Mouse (Mus musculus) liver, embryonic 11.5 days (tissue): ENCODE results near the gene U2af2. TPM values are rescaled to one million over a fixed set of nuclear protein-coding genes. Genes with fewer than 3 reads are reported as not detected.
A peak's percentile ranks its signal among the peaks of the same experiment; 100 is the strongest.
"Not testable (repeated sequence)": the region's sequence is repeated elsewhere in the genome, so short reads cannot be mapped to it uniquely, and the experiment has no call there.

Source experiments
- ATAC-seq: fragments of 200-750 bp; cut with Nextera tagmentation; replicated peaks from 2 replicates; pipeline ENCODE4 v1.8.0; 2017; ENCODE audit warnings: moderate number of reproducible peaks, mild to moderate bottlenecking, moderate TSS enrichment, moderate library complexity; ENCODE audit not compliant: low FRiP score
- DNase-seq: peaks from one replicate; pipeline ENCODE4 v3.0.0-alpha.2; 2017; ENCODE audit warnings: low spot score
- H3K27ac ChIP-seq: fragments of 300-500 bp; sonication (generic); 2 replicates; pipeline ENCODE4 v1.5.1; 2014; ENCODE audit warnings: mild to moderate bottlenecking, low read depth, low read length, control low read depth
- H3K27me3 ChIP-seq: fragments of 300-500 bp; sonication (generic); replicated peaks from 2 replicates; pipeline ENCODE4 v1.6.1; 2014; ENCODE audit warnings: low read length, mixed read lengths; ENCODE audit not compliant: control insufficient read depth, insufficient read depth
- H3K36me3 ChIP-seq: fragments of 300-500 bp; sonication (generic); 2 replicates; pipeline ENCODE4 v1.6.1; 2014; ENCODE audit warnings: mild to moderate bottlenecking, low read length, moderate library complexity, mixed read lengths; ENCODE audit not compliant: control insufficient read depth, insufficient read depth
- H3K4me1 ChIP-seq: fragments of 300-500 bp; sonication (generic); replicated peaks from 2 replicates; pipeline ENCODE4 v1.6.1; 2014; ENCODE audit warnings: low read length, mixed read lengths; ENCODE audit not compliant: control insufficient read depth, insufficient read depth
- H3K4me2 ChIP-seq: fragments of 300-500 bp; sonication (generic); 2 replicates; pipeline ENCODE4 v1.6.1; 2014; ENCODE audit warnings: mild to moderate bottlenecking, control low read depth, moderate library complexity
- H3K4me3 ChIP-seq: fragments of 300-500 bp; sonication (generic); 2 replicates; pipeline ENCODE4 v1.5.1; 2014; ENCODE audit warnings: low read depth, low read length, control low read depth
- H3K9ac ChIP-seq: fragments of 300-500 bp; sonication (generic); 2 replicates; pipeline ENCODE4 v1.6.1; 2014; ENCODE audit warnings: low read depth, low read length, control low read depth
- H3K9me3 ChIP-seq: fragments of 300-500 bp; sonication (generic); 2 replicates; pipeline ENCODE4 v1.6.1; 2016; ENCODE audit warnings: low read length, inconsistent platforms, mixed read lengths; ENCODE audit not compliant: control insufficient read depth
- WGBS: fragments of 180-500 bp; shearing (Covaris S2); extraction: QIAGEN DNeasy Blood & Tissue Kit; methylation state at CpG from one replicate; pipeline ENCODE4 v1.1.7; 2014; 5-methylcytosine and 5-hydroxymethylcytosine counted together
- polyA plus RNA-seq: library from polyadenylated mRNA; unstranded; fragments of >200 nt; fragmentation: Nextera tagmentation; extraction: Ambion mirVana; gene quantifications from 2 replicates; pipeline ENCODE4 v1.2.1, GENCODE M21; 2014

U2af2 gene
- polyA plus RNA-seq, 1 experiment from 2014 or later: 169 TPM

DNA sequence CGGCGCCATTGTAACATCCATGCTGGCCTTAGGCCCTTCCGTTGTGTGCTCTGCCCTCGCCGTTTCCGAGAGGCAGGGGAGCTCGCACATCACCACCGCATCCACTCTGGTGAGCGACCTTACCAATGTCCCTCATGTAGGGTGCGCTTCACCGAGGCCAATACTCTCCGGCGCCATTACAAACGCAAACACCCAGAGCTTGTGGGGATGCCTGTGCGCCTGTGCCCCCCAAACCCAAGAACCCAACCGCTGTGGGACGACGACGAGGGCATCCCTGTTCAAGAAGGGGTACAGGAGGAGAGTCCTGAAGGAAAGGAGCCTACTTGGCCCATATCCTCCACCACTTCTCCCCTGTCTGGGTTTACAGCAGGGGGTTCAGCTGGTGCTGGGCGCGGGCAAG lies 44.0 kb upstream of the U2af2 start:
- Histone ChIP-seq H3K4me2 (no peak overlapping the region), H3K27me3 (no peaks in the 10 kb centered on the region), H3K4me1 (peaks cover 25% of the 10 kb centered on the region), H3K4me3 (no peak overlapping the region), H3K9me3 (no peaks in the 10 kb centered on the region), H3K36me3 (peaks cover 13% of the 10 kb centered on the region; the same call in 1 of the 2 replicates), H3K9ac (no peak overlapping the region), H3K27ac (no peak overlapping the region)
- 96% methylated on average over 21 of the region's 21 CpGs for WGBS
- DNase-seq: no peak
- no peak for ATAC-seq

DNA sequence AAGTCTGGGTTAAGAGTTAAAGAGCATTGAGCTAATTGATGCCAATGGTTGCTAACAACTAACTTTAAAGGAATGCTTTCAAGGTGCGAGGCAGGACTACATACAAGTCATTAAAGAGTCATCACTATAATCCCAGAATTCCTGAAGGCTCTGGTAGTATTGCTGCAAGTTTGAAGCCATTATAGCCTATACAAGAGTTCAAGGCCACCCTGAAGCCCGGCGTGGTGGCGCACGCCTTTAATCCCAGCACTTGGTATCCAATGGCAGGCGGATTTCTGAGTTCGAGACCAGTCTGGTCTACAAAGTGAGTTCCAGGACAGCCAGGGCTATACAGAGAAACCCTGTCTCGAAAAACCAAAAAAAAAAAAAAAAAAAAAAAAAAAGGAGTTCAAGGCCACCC lies 42.4 kb upstream of the U2af2 start:
- Histone ChIP-seq H3K4me3 (peak overlapping the region; percentile 87), H3K4me2 (peak overlapping the region; percentile 78), H3K9ac (peak overlapping the region; percentile 93), H3K36me3 (peaks cover 17% of the 10 kb centered on the region; the same call in 1 of the 2 replicates), H3K4me1 (peaks cover 20% of the 10 kb centered on the region), H3K27ac (peak overlapping the region; percentile 98)
- not testable (repeated sequence) for DNase-seq, H3K27me3 ChIP-seq, ATAC-seq, H3K9me3 ChIP-seq
- WGBS: 26% methylated on average over 8 of the region's 8 CpGs

DNA sequence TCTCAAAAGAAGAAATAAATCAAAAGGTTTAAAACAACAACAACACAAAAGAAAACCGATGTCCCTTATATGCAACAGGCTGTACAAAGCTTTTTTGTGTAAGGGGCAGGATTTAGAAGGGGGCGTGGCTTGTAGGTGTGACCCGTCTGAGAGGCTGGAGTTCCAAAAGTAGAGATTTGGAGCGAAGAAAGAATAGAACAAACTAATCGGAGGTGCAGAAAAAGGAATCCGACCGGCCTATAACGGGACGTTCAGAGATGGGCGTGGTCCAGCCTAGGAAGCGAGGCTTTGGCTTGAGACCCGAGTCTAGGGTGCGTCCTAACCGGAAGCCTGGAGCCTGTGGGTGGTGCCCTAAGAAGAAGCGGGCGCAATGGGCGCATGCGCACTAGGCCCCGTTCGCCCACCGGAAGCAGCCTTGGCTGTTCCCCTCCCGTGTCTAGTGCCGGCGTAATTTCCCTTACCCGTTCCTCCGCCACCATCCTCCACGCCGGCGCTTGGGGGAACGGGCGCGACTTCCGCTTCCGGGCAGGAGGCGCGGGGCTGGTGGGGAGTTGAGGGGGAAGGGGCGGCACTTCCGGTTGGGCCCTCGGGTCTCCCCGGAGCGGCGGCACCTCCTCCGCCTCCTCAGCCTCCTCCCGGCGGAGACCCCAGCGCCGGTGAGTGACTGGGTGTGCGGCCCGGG lies 41.8 kb upstream of the U2af2 start, which contains the start of the genes Zfp865 and Ccdc106:
Gene Zfp865 (plus strand): TSS at position 377 of the 682 bp plus-strand sequence.
Gene Ccdc106 (plus strand): TSS at position 554 of the 682 bp plus-strand sequence.
- Histone ChIP-seq H3K9me3 (no peaks in the 10 kb centered on the region), H3K27ac (peak within 1 kb of the TSS; percentile 98), H3K9ac (peak within 1 kb of the TSS; percentile 93), H3K36me3 (peaks cover 21% of the 10 kb centered on the region; the same call in 1 of the 2 replicates), H3K27me3 (no peaks in the 10 kb centered on the region), H3K4me1 (peaks cover 20% of the 10 kb centered on the region), H3K4me3 (peak within 1 kb of the TSS; percentile 87), H3K4me2 (peak within 1 kb of the TSS; percentile 78)
- peak; percentile 98 for DNase-seq
- ATAC-seq: peak; percentile 87
- WGBS: under 1% methylated on average over 44 of the region's 49 CpGs

DNA sequence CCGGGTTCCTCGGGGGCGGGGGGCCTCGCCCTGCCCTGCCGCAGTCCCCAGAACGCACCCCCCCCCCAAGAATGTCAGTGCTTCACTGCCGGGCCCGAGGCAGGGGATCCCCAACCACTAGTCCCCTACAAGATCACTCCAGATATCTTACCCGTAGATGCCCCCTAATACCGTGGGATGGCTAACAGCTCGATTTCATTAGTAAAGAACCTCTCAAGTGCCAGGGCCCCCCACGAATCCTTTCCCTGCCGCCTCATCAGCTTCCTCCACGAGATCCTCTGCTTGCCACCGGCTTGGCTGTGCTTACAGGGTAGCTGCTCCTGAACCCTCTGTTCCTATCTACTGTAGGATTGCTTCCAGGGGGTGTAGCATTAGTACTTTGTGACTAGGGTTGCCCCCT lies 41.3 kb upstream of the U2af2 start:
- Histone ChIP-seq H3K4me1 (peaks cover 20% of the 10 kb centered on the region), H3K9me3 (no peaks in the 10 kb centered on the region), H3K27ac (peak overlapping the region; percentile 98), H3K4me2 (peak overlapping the region; percentile 78), H3K9ac (peak overlapping the region; percentile 93), H3K36me3 (peaks cover 21% of the 10 kb centered on the region; the same call in 1 of the 2 replicates), H3K27me3 (no peaks in the 10 kb centered on the region), H3K4me3 (peak overlapping the region; percentile 87)
- ATAC-seq: 0 out of 2 replicates have a peak, but pooled peaks have one; percentile 0
- WGBS: under 1% methylated on average over 10 of the region's 15 CpGs
- no peak for DNase-seq

DNA sequence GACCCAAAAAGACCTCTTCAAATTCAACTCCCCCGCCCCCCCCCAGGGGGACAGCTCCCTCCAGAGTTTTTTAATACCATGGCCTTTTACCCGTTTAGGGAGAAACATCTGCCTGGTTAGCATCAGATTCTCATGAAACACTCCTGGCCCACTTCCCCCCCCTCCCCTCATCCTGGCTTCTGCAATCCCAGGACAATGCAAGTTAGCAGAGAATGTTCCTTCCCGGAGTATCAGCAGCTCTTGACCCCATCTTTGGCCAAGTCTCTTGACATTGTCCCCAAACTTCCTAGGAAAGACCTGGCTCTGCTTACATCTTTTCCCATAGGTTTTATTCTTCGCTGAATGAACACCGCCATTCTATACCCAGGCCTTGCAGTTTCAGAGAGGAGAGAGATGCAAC lies 40.7 kb upstream of the U2af2 start:
- peaks cover 24% of the 10 kb centered on the region; the same call in 1 of the 2 replicates for H3K36me3 ChIP-seq
- H3K4me1 ChIP-seq: peaks cover 16% of the 10 kb centered on the region
- no peak for ATAC-seq

DNA sequence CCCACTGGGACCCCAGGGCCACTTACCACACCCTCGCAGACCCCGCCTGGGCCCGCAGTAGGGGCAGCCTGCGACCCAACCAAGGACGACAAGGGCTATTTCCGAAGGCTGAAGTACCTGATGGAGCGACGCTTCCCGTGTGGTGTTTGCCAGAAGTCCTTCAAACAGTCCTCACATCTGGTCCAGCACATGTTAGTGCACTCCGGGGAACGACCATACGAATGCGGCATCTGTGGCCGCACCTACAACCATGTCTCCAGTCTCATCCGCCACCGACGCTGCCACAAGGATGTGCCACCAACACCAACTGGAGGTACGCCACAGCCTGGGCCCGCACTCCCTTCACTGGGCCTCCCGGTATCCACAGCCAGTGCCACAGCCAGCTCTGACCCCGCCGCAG lies 32.4 kb upstream of the U2af2 start:
- peaks cover 32% of the 10 kb centered on the region for H3K9me3 ChIP-seq
- H3K4me1 ChIP-seq: no peaks in the 10 kb centered on the region
- WGBS: 94% methylated on average over 22 of the region's 22 CpGs
- no peaks in the 10 kb centered on the region for H3K27me3 ChIP-seq
- H3K4me2 ChIP-seq: no peak overlapping the region
- peaks cover 70% of the 10 kb centered on the region for H3K36me3 ChIP-seq
- 0 out of 2 replicates have a peak, but pooled peaks have one; percentile 40 for ATAC-seq
- DNase-seq: no peak
- H3K9ac ChIP-seq: no peak overlapping the region
- H3K27ac ChIP-seq: no peak overlapping the region
- no peak overlapping the region for H3K4me3 ChIP-seq

More for the DNA sequence above, 40.7 kb upstream of the U2af2 start:
- no peaks in the 10 kb centered on the region for H3K9me3 ChIP-seq
- H3K27ac ChIP-seq: peak overlapping the region; percentile 98
- 50% methylated on average over 5 of the region's 5 CpGs for WGBS
- no peak for DNase-seq
- H3K9ac ChIP-seq: peak overlapping the region; percentile 93
- no peaks in the 10 kb centered on the region for H3K27me3 ChIP-seq
- H3K4me3 ChIP-seq: peak overlapping the region; percentile 87
- H3K4me2 ChIP-seq: peak overlapping the region; percentile 78

DNA sequence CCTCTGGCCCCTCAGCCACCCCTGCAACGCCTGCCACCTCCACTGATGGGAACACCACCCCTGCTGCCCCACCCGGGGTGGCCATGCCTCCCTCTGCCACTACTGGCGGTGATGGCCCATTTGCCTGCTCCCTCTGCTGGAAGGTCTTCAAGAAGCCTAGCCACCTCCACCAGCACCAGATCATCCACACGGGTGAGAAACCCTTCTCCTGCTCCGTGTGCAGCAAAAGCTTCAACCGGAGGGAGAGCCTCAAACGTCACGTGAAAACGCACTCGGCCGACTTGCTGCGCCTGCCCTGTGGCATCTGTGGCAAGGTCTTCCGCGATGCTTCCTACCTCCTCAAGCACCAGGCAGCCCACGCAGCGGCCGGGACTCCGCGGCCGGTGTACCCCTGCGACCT lies 32.0 kb upstream of the U2af2 start:
- WGBS: 93% methylated on average over 21 of the region's 21 CpGs
- ATAC-seq: no peak
- H3K4me1 ChIP-seq: no peaks in the 10 kb centered on the region
- H3K4me2 ChIP-seq: no peak overlapping the region
- no peak for DNase-seq
- peaks cover 69% of the 10 kb centered on the region for H3K36me3 ChIP-seq
- peaks cover 32% of the 10 kb centered on the region for H3K9me3 ChIP-seq
- H3K27me3 ChIP-seq: no peaks in the 10 kb centered on the region
- H3K4me3 ChIP-seq: no peak overlapping the region
- no peak overlapping the region for H3K27ac ChIP-seq
- no peak overlapping the region for H3K9ac ChIP-seq

DNA sequence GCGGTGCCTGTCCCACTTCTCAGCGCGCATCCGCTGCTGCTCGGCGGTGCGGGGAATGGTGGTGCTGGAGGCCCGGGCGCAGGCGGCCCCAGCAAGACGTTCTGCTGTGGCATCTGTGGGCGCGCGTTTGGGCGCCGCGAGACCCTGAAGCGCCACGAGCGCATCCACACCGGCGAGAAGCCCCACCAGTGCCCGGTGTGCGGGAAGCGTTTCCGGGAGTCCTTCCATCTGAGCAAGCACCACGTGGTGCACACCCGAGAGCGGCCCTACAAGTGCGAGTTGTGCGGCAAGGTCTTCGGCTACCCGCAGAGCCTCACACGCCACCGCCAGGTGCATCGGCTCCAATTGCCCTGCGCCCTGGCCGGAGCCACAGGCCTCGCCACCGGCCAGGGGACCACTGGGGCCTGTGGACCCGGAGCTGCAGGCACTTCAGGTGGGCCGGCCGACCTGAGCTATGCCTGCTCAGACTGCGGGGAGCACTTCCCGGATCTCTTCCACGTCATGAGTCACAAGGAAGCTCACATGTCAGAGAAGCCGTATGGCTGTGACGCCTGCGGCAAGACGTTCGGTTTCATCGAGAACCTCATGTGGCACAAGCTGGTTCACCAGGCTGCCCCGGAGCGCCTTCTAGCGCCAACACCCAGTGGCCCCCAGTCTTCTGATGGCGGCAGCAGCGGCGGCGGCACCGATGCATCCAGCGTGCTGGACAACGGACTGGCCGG lies 31.2 kb upstream of the U2af2 start:
- Histone ChIP-seq H3K9me3 (peaks cover 32% of the 10 kb centered on the region), H3K27ac (no peak overlapping the region), H3K9ac (no peak overlapping the region), H3K27me3 (no peaks in the 10 kb centered on the region), H3K4me3 (0 out of 2 replicates have a peak overlapping the region, but pooled peaks have one; percentile 14), H3K4me2 (no peak overlapping the region), H3K36me3 (peaks cover 73% of the 10 kb centered on the region), H3K4me1 (no peaks in the 10 kb centered on the region)
- ATAC-seq (no peak), DNase-seq (no peak)
- 86% methylated on average over 63 of the region's 63 CpGs for WGBS
